Mouse (Mus musculus) stomach, postnatal 0 days (tissue): ENCODE results near the gene Psme3. TPM values are rescaled to one million over a fixed set of nuclear protein-coding genes. Genes with fewer than 3 reads are reported as not detected.
"Not testable (repeated sequence)": the region's sequence is repeated elsewhere in the genome, so short reads cannot be mapped to it uniquely, and the experiment has no call there.

Experiments
- ATAC-seq: fragments of 200-750 bp; cut with Nextera tagmentation; 2 replicates; pipeline ENCODE4 v1.8.0; 2017; ENCODE audit not compliant: low FRiP score, low TSS enrichment
- DNase-seq: peaks from one replicate; pipeline ENCODE4 v3.0.0-alpha.2; 2016; ENCODE audit warnings: low spot score
- H3K27ac ChIP-seq: fragments of 300-500 bp; sonication (generic); replicated peaks from 2 replicates; pipeline ENCODE4 v1.5.1; 2014; ENCODE audit warnings: mild to moderate bottlenecking, control low read depth
- H3K27me3 ChIP-seq: fragments of 300-500 bp; sonication (generic); 2 replicates; pipeline ENCODE4 v1.6.1; 2014; ENCODE audit warnings: low read length; ENCODE audit not compliant: control insufficient read depth, insufficient read depth
- H3K36me3 ChIP-seq: fragments of 300-500 bp; sonication (generic); 2 replicates; pipeline ENCODE4 v1.6.1; 2014; ENCODE audit warnings: low read length, mixed read lengths; ENCODE audit not compliant: control insufficient read depth, insufficient read depth
- H3K4me1 ChIP-seq: fragments of 300-500 bp; sonication (generic); replicated peaks from 2 replicates; pipeline ENCODE4 v1.6.1; 2014; ENCODE audit warnings: antibody characterized with exemption; ENCODE audit not compliant: control insufficient read depth, insufficient read depth
- H3K4me2 ChIP-seq: fragments of 300-500 bp; sonication (generic); replicated peaks from 2 replicates; pipeline ENCODE4 v1.6.1; 2014; ENCODE audit warnings: low read depth, mild to moderate bottlenecking, control low read depth, moderate library complexity
- H3K4me3 ChIP-seq: fragments of 300-500 bp; sonication (generic); 2 replicates; pipeline ENCODE4 v1.5.1; 2014; ENCODE audit warnings: low read depth, low read length, control low read depth
- H3K9ac ChIP-seq: fragments of 300-500 bp; sonication (generic); 2 replicates; pipeline ENCODE4 v1.6.1; 2014; ENCODE audit warnings: mild to moderate bottlenecking, low read length, control low read depth, mixed read lengths
- H3K9me3 ChIP-seq: fragments of 300-500 bp; sonication (generic); 2 replicates; pipeline ENCODE4 v1.6.1; 2016; ENCODE audit warnings: low read length; ENCODE audit not compliant: control insufficient read depth
- CTCF ChIP-seq: IDR thresholded peaks from 2 replicates; pipeline ENCODE4 v1.5.1; 2016; ENCODE audit warnings: antibody characterized with exemption, low read depth, mild to moderate bottlenecking, moderate library complexity
- EP300 ChIP-seq: optimal IDR thresholded peaks from 2 replicates; pipeline ENCODE3; 2016; ENCODE audit warnings: antibody characterized with exemption
- WGBS: fragments of 180-500 bp; shearing (Covaris S2); extraction: QIAGEN DNeasy Blood & Tissue Kit; methylation state at CpG from one replicate; pipeline ENCODE4 v1.1.7; 2014; 5-methylcytosine and 5-hydroxymethylcytosine counted together
- polyA plus RNA-seq: library from polyadenylated mRNA; unstranded; fragments of >200 nt; fragmentation: Nextera tagmentation; extraction: Ambion mirVana; gene quantifications from 2 replicates; pipeline ENCODE4 v1.2.1, GENCODE M21; 2015

The Psme3 gene
- polyA plus RNA-seq, 1 experiment from 2014 or later, result 64.2 TPM

DNA sequence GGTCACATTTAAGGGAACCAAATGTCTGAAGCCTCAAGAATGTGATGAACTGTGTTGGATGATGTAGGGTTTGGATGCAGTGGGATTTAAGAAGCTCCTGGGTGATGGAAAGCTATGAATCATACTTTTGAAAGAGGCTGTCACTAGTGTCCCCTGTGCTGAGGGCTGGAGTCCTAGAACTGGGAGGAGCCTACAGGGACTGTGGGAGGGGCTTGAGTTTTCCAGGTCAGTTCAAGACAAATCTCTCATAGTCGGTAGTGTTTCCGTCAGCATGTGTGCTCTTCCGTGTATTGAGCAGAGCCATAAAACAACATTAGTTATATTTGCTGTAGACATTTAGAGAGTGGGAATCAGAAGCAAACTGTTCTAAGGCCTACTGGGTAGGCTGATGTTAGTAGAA, 11.3 kb downstream of the Psme3 start:
- DNase-seq (no peak), ATAC-seq (no peak)
- no peaks in the 10 kb centered on the region for H3K4me1 ChIP-seq
- peaks cover 8% of the 10 kb centered on the region; the same call in 1 of the 2 replicates for H3K36me3 ChIP-seq
- H3K4me2 ChIP-seq, result no peak overlapping the region
- 30% methylated on average over 3 of the region's 3 CpGs for WGBS
- no peak overlapping the region for H3K27ac ChIP-seq
- no peaks in the 10 kb centered on the region for H3K9me3 ChIP-seq
- H3K27me3 ChIP-seq, result no peaks in the 10 kb centered on the region
- H3K4me3 ChIP-seq, result no peak overlapping the region
- no peak overlapping the region for H3K9ac ChIP-seq
- TF ChIP-seq CTCF (no peak), EP300 (no peak)

GRCm38 (mm10) chr11:101328941-101329635, 13.1 kb downstream of the Psme3 start:
- DNase-seq (no peak), ATAC-seq (no peak)
- Histone ChIP-seq H3K27me3 (no peaks in the 10 kb centered on the region), H3K4me1 (no peaks in the 10 kb centered on the region), H3K27ac (peak overlapping the region; percentile 35; the same call in 1 of the 2 replicates), H3K36me3 (no peaks in the 10 kb centered on the region), H3K9me3 (no peaks in the 10 kb centered on the region), H3K4me3 (no peak overlapping the region), H3K4me2 (no peak overlapping the region), H3K9ac (no peak overlapping the region)
- TF ChIP-seq EP300 (no peak), CTCF (no peak)
- 70% methylated on average over 6 of the region's 6 CpGs for WGBS

- 47% methylated on average over 7 of the region's 7 CpGs for WGBS
- H3K4me2 ChIP-seq, result peak within 1 kb of the TSS; percentile 53
Observed at GRCm38 (mm10) chr11:101330371-101330924, 14.4 kb downstream of the Psme3 start, which contains the start of gene Aoc3. TSS of gene Aoc3 (plus strand) at chr11:101330605.

GRCm38 (mm10) chr11:101330961-101331360, 14.9 kb downstream of the Psme3 start:
- peak overlapping the region; percentile 53 for H3K4me2 ChIP-seq
- peak overlapping the region; percentile 41 for H3K9ac ChIP-seq
- H3K4me3 ChIP-seq, result peak overlapping the region; percentile 36
- H3K36me3 ChIP-seq, DNase-seq, H3K4me1 ChIP-seq, H3K27me3 ChIP-seq, H3K9me3 ChIP-seq, ATAC-seq: not testable (repeated sequence)
- WGBS, result 54% methylated on average over 6 of the region's 6 CpGs
- peak overlapping the region; percentile 88 for H3K27ac ChIP-seq

More at GRCm38 (mm10) chr11:101330371-101330924, 14.4 kb downstream of the Psme3 start, which contains the start of gene Aoc3:
- Histone ChIP-seq H3K36me3 (no peaks in the 10 kb centered on the region), H3K9ac (peak within 1 kb of the TSS; percentile 41), H3K27ac (peak within 1 kb of the TSS; percentile 88), H3K27me3 (no peaks in the 10 kb centered on the region), H3K4me3 (peak within 1 kb of the TSS; percentile 36), H3K4me1 (no peaks in the 10 kb centered on the region), H3K9me3 (no peaks in the 10 kb centered on the region)
- ATAC-seq, result peak; percentile 58; the same call in 1 of the 2 replicates
- TF ChIP-seq CTCF (peak; percentile 23), EP300 (no peak)
- no peak for DNase-seq

DNA sequence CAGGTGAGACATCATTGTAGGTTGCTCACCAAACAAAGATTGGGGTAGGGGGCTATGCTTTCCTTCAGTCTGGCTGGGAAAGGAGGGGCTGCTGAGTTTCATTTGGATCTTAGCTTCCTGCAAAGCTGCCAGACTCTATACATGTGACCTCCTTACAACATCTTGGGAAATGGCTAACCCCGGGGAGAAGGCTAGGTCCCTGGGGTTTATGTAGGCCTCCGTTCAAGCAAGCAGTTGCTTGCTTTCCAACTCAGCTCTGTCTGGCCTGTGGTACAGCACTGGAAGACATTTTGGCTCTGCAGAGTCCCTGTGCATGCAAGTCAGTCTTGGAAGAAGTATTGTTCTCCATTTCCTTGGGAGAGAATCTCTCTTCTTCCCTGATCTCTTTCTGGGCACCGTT, 16.5 kb downstream of the Psme3 start:
- Histone ChIP-seq H3K27ac (no peak overlapping the region), H3K4me1 (no peaks in the 10 kb centered on the region), H3K27me3 (no peaks in the 10 kb centered on the region), H3K36me3 (no peaks in the 10 kb centered on the region), H3K9me3 (no peaks in the 10 kb centered on the region), H3K9ac (peak overlapping the region; percentile 52; the same call in 1 of the 2 replicates), H3K4me2 (peak overlapping the region; percentile 53), H3K4me3 (peak overlapping the region; percentile 36)
- DNase-seq (no peak), ATAC-seq (no peak)
- no peak for TF ChIP-seq CTCF
- no peak for TF ChIP-seq EP300
- WGBS, result 52% methylated on average over 3 of the region's 3 CpGs

GRCm38 (mm10) chr11:101334023-101334422, 18.0 kb downstream of the Psme3 start:
- H3K27ac ChIP-seq, result no peak overlapping the region
- no peaks in the 10 kb centered on the region for H3K27me3 ChIP-seq
- WGBS, result 44% methylated on average over 10 of the region's 10 CpGs
- H3K4me1 ChIP-seq, result no peaks in the 10 kb centered on the region
- H3K4me2 ChIP-seq, result peak overlapping the region; percentile 53
- DNase-seq, result no peak
- no peaks in the 10 kb centered on the region for H3K36me3 ChIP-seq
- H3K9me3 ChIP-seq, result no peaks in the 10 kb centered on the region
- ATAC-seq, result no peak
- H3K9ac ChIP-seq, result peak overlapping the region; percentile 27; the same call in 1 of the 2 replicates
- TF ChIP-seq EP300, result no peak
- TF ChIP-seq CTCF, result no peak
- peak overlapping the region; percentile 36 for H3K4me3 ChIP-seq
